Mouse (Mus musculus) heart, adult 2 months (tissue): ENCODE measurements at regions not wholly inside any gene's neighbourhood (a gene's known extent, or its start where the extent isn't known, plus 50 kb on each side); places are given as distances from the start of the nearest gene placed in this dataset.

Source experiments
- CTCF ChIP-seq: fragments of 200-600 bp; IDR thresholded peaks from 2 replicates; pipeline ENCODE4 v1.8.1; 2022; ENCODE audit warnings: antibody characterized with exemption, mild to moderate bottlenecking, moderate library complexity
- EP300 ChIP-seq: fragments of 200-500 bp; IDR thresholded peaks from 2 replicates; pipeline ENCODE4 v1.6.1; 2011; ENCODE audit warnings: low read depth, low read length, control low read depth; ENCODE audit not compliant: insufficient read depth
- POLR2A ChIP-seq: fragments of 200-500 bp; IDR thresholded peaks from 2 replicates; pipeline ENCODE4 v1.6.1; 2011; ENCODE audit warnings: mild to moderate bottlenecking, low read depth, low read length, control low read depth; ENCODE audit not compliant: insufficient read depth

GRCm38 (mm10) chrX:158931864-158932263 is 278.2 kb upstream of the Rps6ka3 start:
- TF ChIP-seq CTCF (no peak), POLR2A (no peak), EP300 (no peak)
